Mouse (Mus musculus): ENCODE measurements around the gene Cct7.

GRCm38 (mm10) chr6:85511286-85512055 is 60.2 kb downstream of the Cct7 start:
- TF ChIP-seq CTCF (conservative IDR thresholded peaks at IDR 0.05; ENCODE audit: low read length) (no peak), NANOG (IDR thresholded peaks at IDR 0.05; ENCODE audit: borderline replicate concordance, low read length) (no peak), POU5F1 (IDR thresholded peaks at IDR 0.05; ENCODE audit: borderline replicate concordance, low read length) (no peak)

All from E14TG2a.4 (cell line).